8 mouse cellular contexts compared by ENCODE assay signal in the genomic region with DNA sequence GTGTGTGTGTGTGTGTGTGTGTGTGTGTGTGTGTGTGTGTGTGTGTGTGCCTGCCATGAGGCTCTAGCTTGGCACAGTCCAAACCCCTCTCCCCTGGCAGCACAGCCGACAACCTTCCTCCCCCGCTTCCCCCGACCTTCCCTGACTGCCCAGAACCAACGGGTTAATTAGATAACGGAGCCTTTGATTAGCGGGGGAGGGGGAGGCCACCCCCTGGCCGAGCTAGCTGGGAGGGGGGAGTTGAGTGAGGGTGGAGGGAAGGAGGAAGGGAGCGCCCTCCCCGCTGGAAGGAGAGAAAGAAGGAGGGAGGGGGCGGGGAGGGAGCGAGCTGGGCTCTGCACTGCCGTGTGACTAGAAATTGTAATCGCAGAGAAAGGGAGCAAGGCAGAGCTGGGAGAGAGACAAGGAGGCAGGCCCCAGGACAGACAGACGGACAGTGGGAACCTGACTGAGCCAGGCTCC. TPM values are rescaled to one million over a fixed set of nuclear protein-coding genes. Genes with fewer than 3 reads are reported as not detected.
DNase-seq lines count a peak whose midpoint lies in the region; ATAC-seq and TF ChIP-seq lines count a peak whose summit lies in the region.

No protein-coding gene starts in this region.

- peak; percentile 92 for TF ChIP-seq POLR2A in cortical plate, adult 2 months (IDR thresholded peaks at IDR 0.05; ENCODE audit: extremely low read depth, insufficient read depth, low read length)

- no peak for TF ChIP-seq CTCF in cortical plate, adult 2 months (IDR thresholded peaks at IDR 0.05; ENCODE audit: extremely low read depth, insufficient read depth, low read length)

- peaks cover 21% of the 10 kb centered on the region for H3K4me1 ChIP-seq in cortical plate, adult 2 months (ENCODE audit: control insufficient read depth, insufficient read depth, low read length)
- peaks cover 13% of the 10 kb centered on the region for H3K4me1 ChIP-seq in hindbrain, embryonic 11.5 days (replicated peaks; ENCODE audit: control insufficient read depth, insufficient read depth, low read length)
- peaks cover 48% of the 10 kb centered on the region for H3K4me1 ChIP-seq in midbrain, embryonic 12.5 days

- H3K4me2 ChIP-seq in hindbrain, embryonic 11.5 days (replicated peaks; ENCODE audit: low read depth, low read length), result peak overlapping the region; percentile 98
- H3K4me2 ChIP-seq in midbrain, embryonic 12.5 days (replicated peaks), result peak overlapping the region; percentile 90

- under 1% methylated on average over 14 of the region's 14 CpGs for WGBS in hindbrain, embryonic 11.5 days
- WGBS in midbrain, embryonic 12.5 days, result 0% methylated on average over 13 of the region's 14 CpGs

- peaks cover 13% of the 10 kb centered on the region for H3K27me3 ChIP-seq in hindbrain, embryonic 11.5 days (ENCODE audit: control insufficient read depth, insufficient read depth, low read length)
- peaks cover 31% of the 10 kb centered on the region for H3K27me3 ChIP-seq in midbrain, embryonic 12.5 days

- DNase-seq in left cerebral cortex, adult 8-10 months (ENCODE audit: low spot score in 2 of 2), result peak; percentile 53 to 71
- no peak for DNase-seq in left cerebral cortex, adult 11 months (ENCODE audit: low spot score)
- peak; percentile 75 for DNase-seq in hindbrain, embryonic 11.5 days (ENCODE audit: low spot score)
- no peak for DNase-seq in yolk sac, embryonic 10.5 days (ENCODE audit: low spot score)
- no peak for DNase-seq in kidney, postnatal 14 days
- DNase-seq in kidney, postnatal 25 days, result no peak

- peaks cover 8% of the 10 kb centered on the region for H3K36me3 ChIP-seq in hindbrain, embryonic 11.5 days (ENCODE audit: control insufficient read depth, insufficient read depth, low read length)
- H3K36me3 ChIP-seq in midbrain, embryonic 12.5 days, result peaks cover 24% of the 10 kb centered on the region

- peak; percentile 67 for ATAC-seq in hindbrain, embryonic 11.5 days (ENCODE audit: low FRiP score)
- ATAC-seq in midbrain, embryonic 12.5 days (ENCODE audit: low FRiP score, low read depth), result peak; percentile 64

- H3K9ac ChIP-seq in hindbrain, embryonic 11.5 days (ENCODE audit: low read depth, low read length), result peak overlapping the region; percentile 98
- peak overlapping the region; percentile 99 for H3K9ac ChIP-seq in midbrain, embryonic 12.5 days (replicated peaks)

- no peaks in the 10 kb centered on the region for H3K9me3 ChIP-seq in hindbrain, embryonic 11.5 days (ENCODE audit: control insufficient read depth, low read length)
- H3K9me3 ChIP-seq in midbrain, embryonic 12.5 days, result no peaks in the 10 kb centered on the region

- H3K27ac ChIP-seq in cortical plate, adult 2 months (ENCODE audit: insufficient read depth, low read length), result peak overlapping the region; percentile 86
- peak overlapping the region; percentile 98 for H3K27ac ChIP-seq in hindbrain, embryonic 11.5 days (ENCODE audit: low read depth, low read length)
- H3K27ac ChIP-seq in midbrain, embryonic 12.5 days (replicated peaks), result peak overlapping the region; percentile 98

- peak overlapping the region; percentile 79 for H3K4me3 ChIP-seq in cortical plate, adult 2 months (ENCODE audit: insufficient read depth, low read length)
- H3K4me3 ChIP-seq in hindbrain, embryonic 11.5 days (ENCODE audit: low read depth, low read length), result peak overlapping the region; percentile 70
- peak overlapping the region; percentile 76 for H3K4me3 ChIP-seq in midbrain, embryonic 12.5 days

RNA-seq across cellular contexts. Expression of a gene that starts 12.9 kb away (rescaled TPM):
- 100 to 1,000 TPM; 272 to 301 (median 284) TPM for total RNA-seq in left cerebral cortex, adult 8-10 months (2022)
- polyA plus RNA-seq in cortical plate, adult 2 months (2012; rRNA removed), result 190 and 192 TPM in 2 replicates
- 9.1 and 11.4 TPM in 2 replicates for polyA plus RNA-seq in hindbrain, embryonic 11.5 days (2014; fragmentation: Nextera tagmentation; extraction: Ambion mirVana)
- polyA plus RNA-seq in midbrain, embryonic 12.5 days (2016; fragmentation: Nextera tagmentation; extraction: Ambion mirVana), result 12.0 and 13.5 TPM in 2 replicates

RNA-seq across cellular contexts. Expression of a gene that starts 23.5 kb away (rescaled TPM):
- total RNA-seq in left cerebral cortex, adult 8-10 months (2022), result 1 to 10 TPM; 5.2 to 9.7 (median 6.4) TPM
- polyA plus RNA-seq in cortical plate, adult 2 months (2012; rRNA removed), result 8.2 and 8.7 TPM in 2 replicates
- polyA plus RNA-seq in hindbrain, embryonic 11.5 days (2014; fragmentation: Nextera tagmentation; extraction: Ambion mirVana), result 1.2 and 2.1 TPM in 2 replicates
- polyA plus RNA-seq in midbrain, embryonic 12.5 days (2016; fragmentation: Nextera tagmentation; extraction: Ambion mirVana), result 3.4 and 5.1 TPM in 2 replicates

RNA-seq across cellular contexts. Expression of a gene that starts 26.1 kb away (rescaled TPM):
- 10 to 100 TPM; 84.0 to 90.6 (median 87.5) TPM for total RNA-seq in left cerebral cortex, adult 8-10 months (2022)
- 232 and 256 TPM in 2 replicates for polyA plus RNA-seq in cortical plate, adult 2 months (2012; rRNA removed)
- polyA plus RNA-seq in hindbrain, embryonic 11.5 days (2014; fragmentation: Nextera tagmentation; extraction: Ambion mirVana), result 57.3 and 59.1 TPM in 2 replicates
- polyA plus RNA-seq in midbrain, embryonic 12.5 days (2016; fragmentation: Nextera tagmentation; extraction: Ambion mirVana), result 56.2 and 58.1 TPM in 2 replicates

RNA-seq across cellular contexts. Expression of a gene that starts 54.6 kb away (rescaled TPM):
- 100 to 1,000 TPM; 186 to 208 (median 193) TPM for total RNA-seq in left cerebral cortex, adult 8-10 months (2022)
- 297 and 308 TPM in 2 replicates for polyA plus RNA-seq in cortical plate, adult 2 months (2012; rRNA removed)
- polyA plus RNA-seq in hindbrain, embryonic 11.5 days (2014; fragmentation: Nextera tagmentation; extraction: Ambion mirVana), result 90.2 and 97.2 TPM in 2 replicates
- 132 and 136 TPM in 2 replicates for polyA plus RNA-seq in midbrain, embryonic 12.5 days (2016; fragmentation: Nextera tagmentation; extraction: Ambion mirVana)

RNA-seq across cellular contexts. Expression of a gene that starts 54.7 kb away (rescaled TPM):
- total RNA-seq in left cerebral cortex, adult 8-10 months (2022), result 10 to 100 TPM; 19.7 to 22.5 (median 20.8) TPM
- polyA plus RNA-seq in cortical plate, adult 2 months (2012; rRNA removed), result 27.0 and 29.4 TPM in 2 replicates
- 13.5 and 20.6 TPM in 2 replicates for polyA plus RNA-seq in hindbrain, embryonic 11.5 days (2014; fragmentation: Nextera tagmentation; extraction: Ambion mirVana)
- 32.4 and 35.1 TPM in 2 replicates for polyA plus RNA-seq in midbrain, embryonic 12.5 days (2016; fragmentation: Nextera tagmentation; extraction: Ambion mirVana)

Comparison
In these comparisons a context has a peak if more than half of its experiments do, and no peak if none do; other contexts are left out.
1. DNase-seq: peak in left cerebral cortex, adult 8-10 months (2 of 2) and hindbrain, embryonic 11.5 days (single experiment); none in left cerebral cortex, adult 11 months (single experiment), yolk sac, embryonic 10.5 days (single experiment), kidney, postnatal 14 days (single experiment) and kidney, postnatal 25 days (0 of 2).
2. RNA of a gene that starts 12.9 kb away (polyA plus RNA-seq): 190 to 192 TPM in cortical plate, adult 2 months; 12.0 to 13.5 TPM in midbrain, embryonic 12.5 days and 9.1 to 11.4 TPM in hindbrain, embryonic 11.5 days; every median in the first group is over 10 times any median in the second.
3. Peak in every context shown above with its lines, with median percentiles within 50 percentile points of each other: H3K27ac ChIP-seq and H3K4me3 ChIP-seq.